Mouse (Mus musculus): ENCODE measurements around the gene Sebox.

Gene Sebox

DNA sequence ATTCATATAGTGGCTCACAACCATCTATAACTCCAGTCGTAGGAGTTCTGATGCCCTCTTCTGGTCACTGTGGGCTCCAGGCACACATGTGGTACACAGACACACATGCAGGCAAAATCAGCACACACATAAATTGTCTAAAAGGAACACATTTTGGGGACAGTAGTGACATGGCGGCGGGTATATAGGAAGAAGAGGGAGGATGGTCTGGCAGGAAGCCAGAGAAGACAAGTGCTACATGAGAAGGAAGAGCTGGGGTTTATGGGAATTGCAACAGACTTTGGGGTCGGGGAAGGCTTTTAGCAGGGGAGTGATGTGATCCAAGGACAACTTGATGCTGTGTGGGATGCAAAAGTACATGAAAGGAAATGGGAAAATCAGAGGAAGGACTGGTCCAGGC, 31.3 kb downstream of the Sebox start:
- no peak for DNase-seq (ENCODE audit: low spot score in 2 of 2)

GRCm38 (mm10) chr11:78535376-78536079, 32.3 kb downstream of the Sebox start:
- no peak for DNase-seq (ENCODE audit: low spot score in 2 of 2)

DNA sequence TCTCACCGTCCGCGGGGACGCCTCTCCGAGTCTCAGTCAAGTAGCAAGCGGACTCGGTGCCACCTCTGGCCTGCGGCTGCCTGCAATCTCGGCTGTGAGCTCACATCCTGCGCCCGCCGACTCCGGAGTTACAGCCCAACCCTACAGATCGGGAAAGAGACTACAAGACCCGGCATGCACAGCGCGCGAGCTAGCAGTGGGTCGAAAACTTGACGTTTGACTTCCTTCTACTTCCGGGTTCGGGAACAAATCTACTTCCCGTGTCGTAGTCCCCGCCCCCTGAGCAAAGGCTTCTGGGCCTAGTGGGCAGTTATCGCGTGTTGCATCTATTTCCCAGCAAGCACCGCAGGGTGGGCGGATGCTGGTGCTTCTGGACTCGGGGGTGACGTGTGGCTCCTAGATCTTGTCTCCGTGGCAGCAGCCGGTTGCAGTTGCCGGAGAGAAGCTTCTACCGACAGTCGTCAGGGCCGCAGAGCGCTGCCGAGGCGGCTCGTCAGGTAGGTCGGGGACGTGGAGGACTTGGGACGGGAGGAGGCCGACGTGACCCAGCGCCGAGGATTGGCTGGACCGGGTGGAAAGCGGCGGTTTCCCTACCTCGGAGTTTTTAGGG, 32.9 kb downstream of the Sebox start, which contains the start of the genes Tnfaip1 and Ift20:
Gene Tnfaip1, minus strand, starts transcription at position 253 of the 610 bp plus-strand sequence.
Gene Ift20, plus strand, starts transcription at position 282 of the 610 bp plus-strand sequence.
- DNase-seq (ENCODE audit: low spot score in 2 of 2), result peak; percentile 91 to 94

DNA sequence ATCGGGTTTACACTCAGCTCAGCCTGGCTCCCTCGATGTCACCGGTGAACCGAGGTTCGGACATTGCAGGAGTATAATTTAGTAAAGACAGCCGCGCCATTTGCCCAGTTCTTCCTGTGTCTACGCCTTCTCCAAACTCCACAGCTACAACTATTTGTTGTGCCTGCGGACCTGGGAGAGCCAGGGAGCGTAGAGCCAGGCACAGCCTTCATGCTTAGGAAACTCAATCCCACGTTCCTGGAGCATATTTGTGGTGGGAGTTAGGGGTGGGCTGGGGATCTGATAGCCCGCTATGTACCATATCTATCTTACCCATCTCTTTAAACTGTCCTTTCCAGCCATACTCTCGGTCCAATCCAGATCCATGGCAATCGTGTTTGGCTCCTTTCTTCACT, 33.4 kb downstream of the Sebox start:
- no peak for DNase-seq (ENCODE audit: low spot score in 2 of 2)

DNA sequence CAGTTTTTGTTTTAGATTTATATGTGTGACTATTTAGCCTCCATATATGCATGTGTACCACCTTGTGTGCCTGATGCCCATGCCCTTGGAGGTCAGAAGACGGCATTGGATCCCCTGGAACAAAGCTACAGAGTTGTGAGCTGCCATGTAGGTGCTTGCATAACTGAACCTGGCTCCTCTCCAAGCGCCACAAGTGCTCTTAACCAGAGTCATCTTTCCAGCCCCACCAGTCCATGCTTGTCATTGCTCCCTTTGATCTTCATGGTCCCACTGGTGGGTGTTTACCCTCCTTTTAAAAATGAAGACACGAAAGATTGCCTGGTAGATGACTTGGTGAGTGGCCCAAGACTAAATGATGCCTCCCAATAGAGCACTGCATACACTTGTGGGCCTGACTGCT, 37.1 kb downstream of the Sebox start:
- no peak for DNase-seq (ENCODE audit: low spot score in 2 of 2)

DNA sequence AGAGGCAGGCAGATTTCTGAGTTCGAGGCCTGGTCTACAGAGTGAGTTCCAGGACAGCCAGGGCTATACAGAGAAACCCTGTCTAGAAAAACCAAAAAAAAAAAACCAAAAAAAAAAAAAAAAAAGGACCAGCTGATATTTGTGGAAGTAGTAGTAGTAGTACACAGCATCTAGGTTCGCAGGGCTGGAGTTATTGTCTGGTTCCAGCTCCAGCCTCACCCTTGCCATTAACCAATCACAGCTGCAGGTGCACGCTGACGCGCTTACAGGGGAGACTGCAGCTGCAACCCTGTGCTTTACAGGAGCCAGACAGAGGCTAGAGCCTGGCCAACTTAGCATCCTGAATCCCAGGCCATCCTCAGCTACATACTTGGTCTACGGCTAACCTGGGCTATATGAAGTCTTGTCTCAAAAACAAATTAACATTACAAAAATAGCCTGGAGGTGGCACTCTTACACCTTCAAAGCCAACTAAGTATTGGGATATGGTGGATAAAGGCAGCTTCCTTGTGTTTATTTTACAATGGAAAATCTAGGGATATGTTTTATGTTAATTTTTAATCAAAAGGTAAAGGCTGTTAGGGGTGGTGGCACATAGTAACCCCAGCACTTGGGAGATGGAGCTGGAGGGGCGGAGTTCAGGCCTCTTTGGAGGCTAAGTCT, 41.3 kb downstream of the Sebox start:
- no peak for DNase-seq (ENCODE audit: low spot score in 2 of 2)

DNA sequence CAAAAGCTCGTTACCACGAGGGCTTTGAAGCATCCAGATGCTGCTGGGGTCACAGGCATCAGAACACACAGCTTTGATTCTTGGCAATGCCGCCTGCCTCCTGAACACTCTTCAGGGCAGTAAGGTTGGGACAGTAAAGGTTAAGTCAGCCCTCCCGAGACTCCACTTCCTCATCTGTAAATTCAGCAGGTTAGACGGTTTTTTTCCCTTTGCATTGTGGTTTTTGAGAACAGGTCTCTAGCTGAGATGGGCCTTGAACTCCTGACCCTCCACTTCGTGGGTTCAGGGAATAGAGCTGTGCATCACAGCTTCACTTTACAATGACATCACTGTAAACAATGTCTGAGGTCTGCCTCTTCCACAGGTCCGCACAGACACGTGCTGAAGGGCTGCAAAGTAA, 41.9 kb downstream of the Sebox start:
- no peak for DNase-seq (ENCODE audit: low spot score in 2 of 2)

- DNase-seq (ENCODE audit: low spot score in 2 of 2), result no peak
Observed at GRCm38 (mm10) chr11:78547718-78548460, 44.6 kb downstream of the Sebox start.

GRCm38 (mm10) chr11:78549491-78549987, 46.3 kb downstream of the Sebox start:
- DNase-seq (ENCODE audit: low spot score in 2 of 2), result no peak

DNA sequence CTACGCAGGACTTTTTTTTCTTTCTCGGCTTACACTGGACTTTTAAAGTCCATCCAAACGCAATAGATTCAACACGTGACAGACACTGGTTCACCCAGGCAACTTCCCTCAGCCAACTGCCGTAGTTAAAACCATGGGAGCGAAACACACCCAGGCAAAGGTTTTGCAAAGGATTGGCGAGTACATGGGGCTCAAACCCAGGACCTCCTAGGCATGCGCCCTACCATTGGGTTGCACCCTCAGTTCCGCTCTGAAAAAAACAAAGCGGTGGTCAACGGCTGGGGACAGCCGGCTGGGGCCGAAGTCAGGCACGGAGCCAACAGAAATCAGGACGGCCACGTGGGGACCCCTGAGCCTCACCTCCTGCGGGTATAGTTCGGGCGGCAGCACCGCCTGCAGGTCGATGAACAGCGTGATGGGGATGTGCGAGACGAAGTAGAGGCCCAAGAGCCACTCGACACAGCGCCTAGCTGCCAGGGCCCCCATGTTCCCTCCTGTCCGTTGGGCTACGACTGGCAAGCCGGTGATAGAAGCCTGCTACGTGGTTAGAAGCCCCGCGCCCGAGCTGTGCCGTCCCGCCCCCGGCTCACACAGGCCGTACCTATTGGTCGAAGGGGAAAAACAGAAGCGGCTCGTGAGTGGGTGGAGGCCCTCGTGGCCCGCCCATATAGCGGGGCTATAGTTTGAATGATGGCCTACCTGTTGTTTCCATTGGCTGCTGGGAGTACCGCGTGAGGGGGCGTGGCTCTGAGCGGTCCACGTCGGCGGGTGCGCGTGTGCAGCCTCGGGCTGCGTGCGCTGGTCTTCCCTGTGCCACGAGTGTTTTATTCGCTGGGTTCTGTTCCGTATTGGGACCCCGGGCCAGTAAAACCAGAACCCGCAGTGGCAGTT, 47.2 kb downstream of the Sebox start, which contains the start of gene Tmem97:
Gene Tmem97, minus strand, starts transcription at position 610 of the 891 bp plus-strand sequence.
- peak; percentile 85 to 92 for DNase-seq (ENCODE audit: low spot score in 2 of 2)

- DNase-seq (ENCODE audit: low spot score in 2 of 2), result no peak
Observed at GRCm38 (mm10) chr11:78551059-78551398, 47.8 kb downstream of the Sebox start.

All from cerebellum, postnatal 4 days (tissue).